Mouse (Mus musculus) neural tube, embryonic 13.5 days (tissue): Measurements from ENCODE around the gene Fcgr4. TPM values are rescaled to one million over a fixed set of nuclear protein-coding genes. Genes with fewer than 3 reads are reported as not detected.

Experiments used
- ATAC-seq: fragments of 200-750 bp; cut with Nextera tagmentation; 2 replicates; pipeline ENCODE4 v1.8.0; 2017; ENCODE audit warnings: low read depth, mild to moderate bottlenecking, moderate TSS enrichment, moderate library complexity
- H3K27ac ChIP-seq: fragments of 300-500 bp; sonication (generic); replicated peaks from 2 replicates; pipeline ENCODE4 v1.5.1; 2015; ENCODE audit warnings: moderate library complexity, mild to moderate bottlenecking, inconsistent platforms
- H3K27me3 ChIP-seq: fragments of 300-500 bp; sonication (generic); 2 replicates; pipeline ENCODE4 v1.6.1; 2015; ENCODE audit warnings: mild to moderate bottlenecking, inconsistent platforms
- H3K36me3 ChIP-seq: fragments of 300-500 bp; sonication (generic); 2 replicates; pipeline ENCODE4 v1.6.1; 2015; ENCODE audit warnings: mild to moderate bottlenecking, inconsistent platforms
- H3K4me1 ChIP-seq: fragments of 300-500 bp; sonication (generic); replicated peaks from 2 replicates; pipeline ENCODE4 v1.6.1; 2015; ENCODE audit warnings: inconsistent platforms
- H3K4me2 ChIP-seq: fragments of 300-500 bp; sonication (generic); 2 replicates; pipeline ENCODE4 v1.6.1; 2015; ENCODE audit warnings: inconsistent platforms, mild to moderate bottlenecking, moderate library complexity
- H3K4me3 ChIP-seq: fragments of 300-500 bp; sonication (generic); 2 replicates; pipeline ENCODE4 v1.5.1; 2015; ENCODE audit warnings: mild to moderate bottlenecking, inconsistent platforms
- H3K9ac ChIP-seq: fragments of 300-500 bp; sonication (generic); 2 replicates; pipeline ENCODE4 v1.6.1; 2015; ENCODE audit warnings: moderate library complexity, mild to moderate bottlenecking, inconsistent platforms
- H3K9me3 ChIP-seq: fragments of 300-500 bp; sonication (generic); 2 replicates; pipeline ENCODE4 v1.6.1; 2016; ENCODE audit warnings: inconsistent platforms
- WGBS: fragments of 180-500 bp; shearing (Covaris S2); methylation state at CpG from one replicate; pipeline ENCODE4 v1.1.7; 2015; 5-methylcytosine and 5-hydroxymethylcytosine counted together
- polyA plus RNA-seq: library from polyadenylated mRNA; unstranded; fragments of >200 nt; fragmentation: Nextera tagmentation; extraction: Ambion mirVana; gene quantifications from 2 replicates; pipeline ENCODE4 v1.2.1, GENCODE M21; 2015

The Fcgr4 gene
- polyA plus RNA-seq, 1 experiment from 2014 or later, result not detected

DNA sequence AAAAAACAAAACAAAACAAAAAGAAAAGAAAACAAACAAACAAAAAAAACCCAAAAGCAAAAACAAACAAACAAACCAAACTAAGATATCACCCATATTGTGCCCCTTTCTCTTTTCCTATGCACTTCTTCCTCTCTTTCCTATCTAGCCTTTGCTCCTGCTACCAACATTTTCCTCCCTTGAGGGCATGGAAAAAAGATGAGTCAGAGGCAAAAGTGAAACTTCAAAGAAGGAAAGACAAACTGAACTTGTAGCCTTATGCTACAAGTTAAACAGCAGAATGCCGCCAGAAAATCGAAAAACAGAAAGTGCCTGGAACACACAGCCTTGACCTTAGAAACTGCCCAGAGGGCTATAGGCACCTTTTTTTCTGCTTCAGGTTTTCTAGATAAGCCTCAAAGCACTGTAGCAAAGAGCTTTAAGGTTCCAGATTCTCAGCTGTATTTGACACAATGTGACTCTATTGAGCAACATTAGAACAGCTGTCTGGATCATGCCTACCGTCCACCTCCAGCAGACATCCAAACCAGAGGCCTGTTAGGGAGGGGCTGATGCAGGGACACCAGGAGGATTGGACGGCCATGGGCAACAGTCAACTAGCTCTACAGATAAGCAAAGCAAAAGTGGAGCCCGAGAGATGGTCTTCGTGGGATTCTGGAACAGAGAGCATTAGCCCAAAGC, 1.9 kb upstream of the Fcgr4 start:
- WGBS, result 91% methylated on average over 6 of the region's 6 CpGs
- Histone ChIP-seq H3K4me2 (no peak overlapping the region), H3K4me3 (no peak overlapping the region), H3K27me3 (no peaks in the 10 kb centered on the region), H3K27ac (no peak overlapping the region), H3K9ac (no peak overlapping the region), H3K36me3 (no peaks in the 10 kb centered on the region), H3K9me3 (0 out of 2 replicates have a peak, but pooled peaks cover 4% of the 10 kb centered on the region), H3K4me1 (no peaks in the 10 kb centered on the region)
- no peak for ATAC-seq

- H3K9ac ChIP-seq, result no peak overlapping the region
- H3K36me3 ChIP-seq, result no peaks in the 10 kb centered on the region
- H3K27ac ChIP-seq, result no peak overlapping the region
- 0 out of 2 replicates have a peak, but pooled peaks cover 4% of the 10 kb centered on the region for H3K9me3 ChIP-seq
- no peak for ATAC-seq
- no peaks in the 10 kb centered on the region for H3K27me3 ChIP-seq
- no peak overlapping the region for H3K4me2 ChIP-seq
- WGBS, result 58% methylated on average over 6 of the region's 6 CpGs
- H3K4me3 ChIP-seq, result no peak overlapping the region
- H3K4me1 ChIP-seq, result no peaks in the 10 kb centered on the region
Measured at GRCm38 (mm10) chr1:171017468-171018158, 1.1 kb upstream of the Fcgr4 start.

DNA sequence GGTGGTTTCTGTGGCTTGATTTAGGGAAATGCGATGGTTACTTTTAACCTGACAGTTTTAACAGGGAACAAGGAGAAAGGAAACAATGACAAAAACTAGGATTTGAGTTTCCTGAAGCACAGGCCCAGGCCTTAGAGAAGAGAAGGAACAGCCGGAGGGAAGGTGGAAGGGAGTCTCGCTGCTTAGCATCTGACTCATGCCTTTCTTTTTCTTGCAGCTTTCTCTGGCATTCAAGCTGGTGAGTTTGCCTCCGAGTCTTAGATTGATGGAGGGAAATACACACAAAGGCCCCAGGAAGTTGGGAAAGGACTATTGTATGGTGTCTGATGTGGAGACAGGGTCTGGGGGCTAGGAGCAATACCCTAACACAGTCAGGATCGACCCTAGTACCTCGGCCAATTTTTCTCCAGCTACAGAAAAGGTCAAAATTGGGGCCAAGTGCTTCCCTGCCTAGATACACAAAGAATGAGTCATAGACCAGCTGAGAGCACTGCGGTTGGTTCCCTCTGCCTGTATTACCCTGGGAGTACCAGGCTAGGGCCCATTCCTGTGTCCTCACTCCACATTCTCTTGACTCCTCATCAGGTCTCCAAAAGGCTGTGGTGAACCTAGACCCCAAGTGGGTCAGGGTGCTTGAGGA, 711 bp downstream of the Fcgr4 start:
- Histone ChIP-seq H3K36me3 (no peaks in the 10 kb centered on the region), H3K9ac (no peak overlapping the region), H3K27me3 (no peaks in the 10 kb centered on the region), H3K4me2 (no peak overlapping the region), H3K9me3 (0 out of 2 replicates have a peak, but pooled peaks cover 4% of the 10 kb centered on the region), H3K27ac (no peak overlapping the region), H3K4me3 (no peak overlapping the region), H3K4me1 (no peaks in the 10 kb centered on the region)
- no peak for ATAC-seq
- WGBS, result 76% methylated on average over 7 of the region's 7 CpGs

GRCm38 (mm10) chr1:171031752-171032151, 13.0 kb downstream of the Fcgr4 start:
- no peaks in the 10 kb centered on the region for H3K36me3 ChIP-seq
- H3K4me2 ChIP-seq, result peak overlapping the region; percentile 89; the same call in 1 of the 2 replicates
- no peak for ATAC-seq
- H3K4me3 ChIP-seq, result no peak overlapping the region
- 84% methylated on average over 3 of the region's 3 CpGs for WGBS
- H3K9me3 ChIP-seq, result no peaks in the 10 kb centered on the region; the same call in 1 of the 2 replicates
- peaks cover 57% of the 10 kb centered on the region for H3K27me3 ChIP-seq
- peaks cover 30% of the 10 kb centered on the region for H3K4me1 ChIP-seq
- no peak overlapping the region for H3K9ac ChIP-seq
- no peak overlapping the region for H3K27ac ChIP-seq

- H3K4me3 ChIP-seq, result peak overlapping the region; percentile 63
- no peaks in the 10 kb centered on the region for H3K9me3 ChIP-seq
- H3K27me3 ChIP-seq, result peaks cover 57% of the 10 kb centered on the region
- no peak for ATAC-seq
- H3K36me3 ChIP-seq, result no peaks in the 10 kb centered on the region
- 6% methylated on average over 10 of the region's 10 CpGs for WGBS
- peak overlapping the region; percentile 68 for H3K9ac ChIP-seq
- no peak overlapping the region for H3K27ac ChIP-seq
- H3K4me2 ChIP-seq, result peak overlapping the region; percentile 89
- H3K4me1 ChIP-seq, result peaks cover 30% of the 10 kb centered on the region
Measured at GRCm38 (mm10) chr1:171032691-171033090, 14.0 kb downstream of the Fcgr4 start.

GRCm38 (mm10) chr1:171033196-171033595, 14.5 kb downstream of the Fcgr4 start:
- H3K4me1 ChIP-seq, result peaks cover 30% of the 10 kb centered on the region
- H3K27me3 ChIP-seq, result peaks cover 57% of the 10 kb centered on the region
- H3K9me3 ChIP-seq, result no peaks in the 10 kb centered on the region
- peak overlapping the region; percentile 63 for H3K4me3 ChIP-seq
- peak overlapping the region; percentile 89 for H3K4me2 ChIP-seq
- peak overlapping the region; percentile 68 for H3K9ac ChIP-seq
- peak; percentile 3; the same call in 1 of the 2 replicates for ATAC-seq
- WGBS, result under 1% methylated on average over 16 of the region's 16 CpGs
- H3K27ac ChIP-seq, result no peak overlapping the region
- no peaks in the 10 kb centered on the region for H3K36me3 ChIP-seq

GRCm38 (mm10) chr1:171033756-171034155, 15.0 kb downstream of the Fcgr4 start:
- Histone ChIP-seq H3K4me2 (peak overlapping the region; percentile 89), H3K27me3 (peaks cover 55% of the 10 kb centered on the region), H3K4me3 (peak overlapping the region; percentile 63), H3K36me3 (no peaks in the 10 kb centered on the region), H3K27ac (no peak overlapping the region), H3K4me1 (peaks cover 30% of the 10 kb centered on the region), H3K9me3 (no peaks in the 10 kb centered on the region), H3K9ac (peak overlapping the region; percentile 68)
- WGBS, result under 1% methylated on average over 20 of the region's 20 CpGs
- peak; percentile 72 for ATAC-seq

DNA sequence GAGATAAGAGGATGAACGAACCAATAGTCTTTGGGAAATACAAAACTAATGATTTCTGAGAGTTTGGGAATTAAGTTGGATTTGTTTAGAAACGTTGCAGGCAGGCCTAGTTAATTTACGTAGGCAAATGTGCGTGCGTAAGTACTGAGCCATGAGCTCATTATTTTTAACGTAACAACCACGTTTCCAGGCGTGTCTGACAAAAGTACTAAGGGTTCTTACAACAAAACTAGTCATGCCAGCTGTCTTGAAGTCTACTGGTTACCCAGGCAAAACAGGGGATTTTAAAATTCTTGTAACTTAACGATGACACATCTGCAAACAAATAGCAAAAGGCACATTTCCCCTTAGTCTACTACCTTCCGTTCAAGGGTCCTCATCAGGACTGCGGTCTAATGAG, 15.5 kb downstream of the Fcgr4 start:
- Histone ChIP-seq H3K27ac (no peak overlapping the region), H3K27me3 (peaks cover 51% of the 10 kb centered on the region), H3K4me1 (peaks cover 30% of the 10 kb centered on the region), H3K4me2 (peak overlapping the region; percentile 89), H3K4me3 (peak overlapping the region; percentile 63), H3K9me3 (no peaks in the 10 kb centered on the region), H3K36me3 (no peaks in the 10 kb centered on the region), H3K9ac (peak overlapping the region; percentile 27; the same call in 1 of the 2 replicates)
- 6% methylated on average over 11 of the region's 11 CpGs for WGBS
- ATAC-seq, result no peak

GRCm38 (mm10) chr1:171035611-171036010, 16.9 kb downstream of the Fcgr4 start:
- Histone ChIP-seq H3K27me3 (peaks cover 37% of the 10 kb centered on the region), H3K9ac (no peak overlapping the region), H3K4me1 (peaks cover 30% of the 10 kb centered on the region), H3K4me2 (peak overlapping the region; percentile 14; the same call in 1 of the 2 replicates), H3K4me3 (no peak overlapping the region), H3K27ac (no peak overlapping the region), H3K9me3 (no peaks in the 10 kb centered on the region), H3K36me3 (no peaks in the 10 kb centered on the region)
- ATAC-seq, result no peak
- WGBS, result 59% methylated on average over 11 of the region's 11 CpGs

DNA sequence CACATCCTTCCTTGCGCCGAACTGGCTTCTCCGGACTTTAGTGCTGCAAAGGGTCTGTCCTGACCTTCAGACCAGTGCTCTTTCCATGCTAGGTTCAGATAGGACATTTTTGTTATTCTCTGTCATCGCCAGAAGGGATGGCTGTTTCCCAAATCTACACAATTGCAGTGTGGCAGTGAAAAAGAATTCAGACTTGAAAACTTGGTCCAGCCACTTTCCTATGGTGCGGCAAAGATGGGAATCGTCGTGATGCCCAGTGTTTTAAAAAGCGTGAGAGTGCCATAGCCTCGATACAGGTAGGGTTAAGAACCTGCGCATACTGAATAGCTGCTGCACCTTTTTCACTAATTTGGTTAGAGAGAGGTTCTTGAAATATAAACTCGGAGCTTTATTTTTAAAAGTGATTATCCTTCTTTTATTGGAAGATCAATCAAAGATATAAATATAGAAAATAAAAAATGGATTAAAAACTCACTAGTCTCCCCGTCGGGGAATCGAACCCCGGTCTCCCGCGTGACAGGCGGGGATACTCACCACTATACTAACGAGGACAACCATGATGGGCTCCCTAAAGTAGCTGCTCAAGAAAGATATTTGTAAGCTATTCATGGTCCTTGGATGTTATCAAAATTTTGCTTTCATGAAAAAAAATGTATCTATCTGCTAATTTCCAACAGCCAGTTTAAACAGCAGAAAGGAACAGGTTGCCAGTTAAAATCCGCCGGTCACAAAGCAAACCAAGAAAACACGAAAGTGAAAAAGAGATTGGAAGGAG, 18.0 kb downstream of the Fcgr4 start:
- no peaks in the 10 kb centered on the region for H3K9me3 ChIP-seq
- peaks cover 25% of the 10 kb centered on the region for H3K27me3 ChIP-seq
- H3K4me2 ChIP-seq, result peak overlapping the region; percentile 63
- no peak overlapping the region for H3K27ac ChIP-seq
- H3K9ac ChIP-seq, result 0 out of 2 replicates have a peak overlapping the region, but pooled peaks have one; percentile 34
- peaks cover 30% of the 10 kb centered on the region for H3K4me1 ChIP-seq
- WGBS, result 3% methylated on average over 22 of the region's 22 CpGs
- ATAC-seq, result no peak
- H3K4me3 ChIP-seq, result peak overlapping the region; percentile 40
- no peaks in the 10 kb centered on the region for H3K36me3 ChIP-seq

DNA sequence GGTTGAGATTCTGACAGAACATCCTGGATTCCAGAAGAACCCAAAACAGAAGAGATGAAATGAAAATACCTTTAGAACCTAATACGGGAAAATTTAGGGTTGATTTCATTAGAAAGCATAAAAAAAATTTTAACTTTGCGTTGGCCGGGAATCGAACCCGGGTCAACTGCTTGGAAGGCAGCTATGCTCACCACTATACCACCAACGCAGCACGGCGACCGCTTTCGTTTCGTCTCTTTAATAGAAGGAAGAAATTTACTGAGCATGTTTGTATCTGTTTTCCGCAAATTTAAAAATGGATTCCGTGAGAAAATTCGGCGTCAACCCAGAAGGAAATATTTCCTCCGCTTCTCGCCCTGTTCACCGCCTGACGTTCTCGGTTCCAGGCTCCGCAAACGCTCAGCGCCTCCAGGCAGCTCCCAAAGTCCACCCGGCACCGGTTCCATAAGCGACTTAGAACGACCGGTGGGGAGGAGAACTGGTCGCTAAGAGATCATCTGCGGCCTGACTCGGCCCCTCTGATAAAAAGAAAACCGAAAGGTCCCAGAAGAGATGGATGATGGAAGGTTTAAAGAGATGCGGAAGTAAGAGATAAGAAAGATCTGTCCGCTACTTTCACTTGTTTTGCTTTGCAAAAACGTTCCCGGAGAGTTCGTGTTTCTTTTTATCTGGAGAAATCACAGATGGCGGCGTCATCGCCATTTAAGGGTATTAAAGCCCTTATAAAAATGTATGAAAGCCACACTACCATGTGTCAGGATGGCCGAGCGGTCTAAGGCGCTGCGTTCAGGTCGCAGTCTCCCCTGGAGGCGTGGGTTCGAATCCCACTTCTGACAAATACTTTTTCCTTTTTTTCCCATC, 19.4 kb downstream of the Fcgr4 start:
- peak overlapping the region; percentile 86 for H3K9ac ChIP-seq
- H3K4me1 ChIP-seq, result peaks cover 22% of the 10 kb centered on the region
- peak overlapping the region; percentile 88 for H3K4me3 ChIP-seq
- H3K36me3 ChIP-seq, result no peaks in the 10 kb centered on the region
- H3K27me3 ChIP-seq, result peaks cover 15% of the 10 kb centered on the region
- WGBS, result under 1% methylated on average over 47 of the region's 47 CpGs
- peak overlapping the region; percentile 63 for H3K4me2 ChIP-seq
- peak; percentile 86 for ATAC-seq
- H3K9me3 ChIP-seq, result no peaks in the 10 kb centered on the region
- peak overlapping the region; percentile 88 for H3K27ac ChIP-seq
